Mouse (Mus musculus) bone marrow macrophage, adult 2 months (primary cell): ENCODE data around the gene Gm47791. TPM values are rescaled to one million over a fixed set of nuclear protein-coding genes. Genes with fewer than 3 reads are reported as not detected.
A peak's percentile ranks its signal among the peaks of the same experiment; 100 is the strongest.

Experiments used
- H3K27ac ChIP-seq: 2 replicates; pipeline ENCODE4 v1.5.1; 2012; ENCODE audit warnings: low read depth, low read length; ENCODE audit not compliant: insufficient read depth
- H3K4me1 ChIP-seq: 2 replicates; pipeline ENCODE4 v1.6.1; 2012; ENCODE audit warnings: low read length; ENCODE audit not compliant: control insufficient read depth, insufficient read depth
- H3K4me3 ChIP-seq: 2 replicates; pipeline ENCODE4 v1.5.1; 2012; ENCODE audit warnings: mild to moderate bottlenecking, low read length, moderate library complexity; ENCODE audit not compliant: insufficient read depth
- CTCF ChIP-seq: IDR thresholded peaks from 2 replicates; pipeline ENCODE4 v1.5.1; 2012; ENCODE audit warnings: low read depth, mild to moderate bottlenecking, low read length, moderate library complexity
- POLR2A ChIP-seq: IDR thresholded peaks from 2 replicates; pipeline ENCODE4 v1.6.1; 2012; ENCODE audit warnings: mild to moderate bottlenecking, low read depth, low read length, borderline replicate concordance
- polyA plus RNA-seq: library from polyadenylated mRNA; stranded (reverse); fragments of >200 nt; gene quantifications from 2 replicates; pipeline ENCODE4 v1.2.4, GENCODE M21; 2012; ENCODE audit not compliant: missing spikeins, insufficient read depth, insufficient read length

The Gm47791 gene
- polyA plus RNA-seq, 1 experiment = not detected

- H3K4me1 ChIP-seq = peaks cover 22% of the 10 kb centered on the region
- H3K27ac ChIP-seq = no peak overlapping the region
- H3K4me3 ChIP-seq = no peak overlapping the region
- TF ChIP-seq CTCF = peak; percentile 46; the same call in 1 of the 2 replicates
- no peak for TF ChIP-seq POLR2A
These were observed 32.6 kb upstream of the Gm47791 start for GRCm38 (mm10) chr1:82803608-82804007.

- H3K4me3 ChIP-seq = no peak overlapping the region
- peaks cover 42% of the 10 kb centered on the region for H3K4me1 ChIP-seq
- TF ChIP-seq CTCF = no peak
- TF ChIP-seq POLR2A = no peak
- no peak overlapping the region for H3K27ac ChIP-seq
These were observed 30.2 kb upstream of the Gm47791 start for GRCm38 (mm10) chr1:82801105-82801783.

GRCm38 (mm10) chr1:82798922-82799321 lies 27.9 kb upstream of the Gm47791 start:
- Histone ChIP-seq H3K4me1 (peaks cover 58% of the 10 kb centered on the region), H3K27ac (peak overlapping the region; percentile 90)
- TF ChIP-seq POLR2A = no peak
- TF ChIP-seq CTCF = no peak

GRCm38 (mm10) chr1:82798304-82798703 lies 27.3 kb upstream of the Gm47791 start:
- H3K4me3 ChIP-seq = no peak overlapping the region
- TF ChIP-seq CTCF = no peak
- TF ChIP-seq POLR2A = no peak
- H3K27ac ChIP-seq = peak overlapping the region; percentile 86
- peaks cover 63% of the 10 kb centered on the region for H3K4me1 ChIP-seq

More at GRCm38 (mm10) chr1:82798922-82799321, 27.9 kb upstream of the Gm47791 start:
- no peak overlapping the region for H3K4me3 ChIP-seq

GRCm38 (mm10) chr1:82797088-82797487 lies 26.0 kb upstream of the Gm47791 start:
- H3K27ac ChIP-seq = peak overlapping the region; percentile 86

GRCm38 (mm10) chr1:82795702-82796443 lies 24.8 kb upstream of the Gm47791 start:
- H3K27ac ChIP-seq = peak overlapping the region; percentile 55
- no peak overlapping the region for H3K4me3 ChIP-seq
- peaks cover 64% of the 10 kb centered on the region for H3K4me1 ChIP-seq
- TF ChIP-seq CTCF (no peak), POLR2A (no peak)

More at GRCm38 (mm10) chr1:82797088-82797487, 26.0 kb upstream of the Gm47791 start:
- no peak overlapping the region for H3K4me3 ChIP-seq
- no peak for TF ChIP-seq CTCF
- no peak for TF ChIP-seq POLR2A
- H3K4me1 ChIP-seq = peaks cover 73% of the 10 kb centered on the region

- H3K4me3 ChIP-seq = no peak overlapping the region
- H3K4me1 ChIP-seq = peaks cover 61% of the 10 kb centered on the region
- no peak overlapping the region for H3K27ac ChIP-seq
- TF ChIP-seq CTCF = no peak
- no peak for TF ChIP-seq POLR2A
These were observed 24.2 kb upstream of the Gm47791 start for GRCm38 (mm10) chr1:82795211-82795610.

GRCm38 (mm10) chr1:82793986-82794385 lies 22.9 kb upstream of the Gm47791 start:
- TF ChIP-seq POLR2A = no peak
- H3K4me3 ChIP-seq = no peak overlapping the region
- H3K27ac ChIP-seq = peak overlapping the region; percentile 69
- H3K4me1 ChIP-seq = peaks cover 52% of the 10 kb centered on the region

GRCm38 (mm10) chr1:82793110-82793509 lies 22.1 kb upstream of the Gm47791 start:
- H3K27ac ChIP-seq = peak overlapping the region; percentile 69
- H3K4me3 ChIP-seq = no peak overlapping the region
- no peak for TF ChIP-seq CTCF
- TF ChIP-seq POLR2A = no peak

GRCm38 (mm10) chr1:82792238-82792637 lies 21.2 kb upstream of the Gm47791 start:
- no peak overlapping the region for H3K27ac ChIP-seq
- peaks cover 42% of the 10 kb centered on the region for H3K4me1 ChIP-seq
- TF ChIP-seq POLR2A = no peak
- no peak for TF ChIP-seq CTCF
- H3K4me3 ChIP-seq = no peak overlapping the region

More at GRCm38 (mm10) chr1:82793110-82793509, 22.1 kb upstream of the Gm47791 start:
- peaks cover 51% of the 10 kb centered on the region for H3K4me1 ChIP-seq
